Mouse (Mus musculus) embryonic facial prominence, embryonic 15.5 days (tissue): ENCODE data around the gene AC134908.4. TPM values are rescaled to one million over a fixed set of nuclear protein-coding genes. Genes with fewer than 3 reads are reported as not detected.

Source experiments
- ATAC-seq: fragments of 200-750 bp; cut with Nextera tagmentation; 2 replicates; pipeline ENCODE4 v1.8.0; 2017; ENCODE audit warnings: low read depth, moderate TSS enrichment; ENCODE audit not compliant: insufficient number of reproducible peaks, low FRiP score, low TSS enrichment
- H3K27ac ChIP-seq: fragments of 300-500 bp; sonication (generic); replicated peaks from 2 replicates; pipeline ENCODE4 v1.5.1; 2015; ENCODE audit warnings: mild to moderate bottlenecking, inconsistent platforms
- H3K27me3 ChIP-seq: fragments of 300-500 bp; sonication (generic); 2 replicates; pipeline ENCODE4 v1.6.1; 2015; ENCODE audit warnings: inconsistent platforms
- H3K36me3 ChIP-seq: fragments of 300-500 bp; sonication (generic); 2 replicates; pipeline ENCODE4 v1.6.1; 2015; ENCODE audit warnings: mild to moderate bottlenecking, inconsistent platforms
- H3K4me1 ChIP-seq: fragments of 300-500 bp; sonication (generic); 2 replicates; pipeline ENCODE4 v1.6.1; 2015; ENCODE audit warnings: inconsistent platforms
- H3K4me2 ChIP-seq: fragments of 300-500 bp; sonication (generic); replicated peaks from 2 replicates; pipeline ENCODE4 v1.6.1; 2015; ENCODE audit warnings: mild to moderate bottlenecking, inconsistent platforms
- H3K4me3 ChIP-seq: fragments of 300-500 bp; sonication (generic); replicated peaks from 2 replicates; pipeline ENCODE4 v1.5.1; 2015; ENCODE audit warnings: mild to moderate bottlenecking, inconsistent platforms
- H3K9ac ChIP-seq: fragments of 300-500 bp; sonication (generic); 2 replicates; pipeline ENCODE4 v1.6.1; 2015; ENCODE audit warnings: inconsistent platforms
- H3K9me3 ChIP-seq: fragments of 300-500 bp; sonication (generic); replicated peaks from 2 replicates; pipeline ENCODE4 v1.6.1; 2016; ENCODE audit warnings: inconsistent platforms
- WGBS: fragments of 180-500 bp; shearing (Covaris S2); methylation state at CpG from one replicate; pipeline ENCODE4 v1.1.7; 2015; 5-methylcytosine and 5-hydroxymethylcytosine counted together
- polyA plus RNA-seq: library from polyadenylated mRNA; unstranded; fragments of >200 nt; fragmentation: Nextera tagmentation; extraction: Ambion mirVana; gene quantifications from 2 replicates; pipeline ENCODE4 v1.2.1, GENCODE M21; 2015

AC134908.4 gene
- polyA plus RNA-seq, 1 experiment from 2014 or later: not detected

GRCm38 (mm10) chr17:25801029-25801428 lies 5.6 kb upstream of the AC134908.4 start:
- no peak for ATAC-seq
- 5% methylated on average over 6 of the region's 6 CpGs for WGBS
- H3K36me3 ChIP-seq: no peaks in the 10 kb centered on the region
- H3K4me1 ChIP-seq: peaks cover 11% of the 10 kb centered on the region
- H3K27ac ChIP-seq: no peak overlapping the region
- H3K9ac ChIP-seq: no peak overlapping the region
- H3K4me2 ChIP-seq: no peak overlapping the region
- H3K9me3 ChIP-seq: no peaks in the 10 kb centered on the region
- H3K4me3 ChIP-seq: no peak overlapping the region
- peaks cover 8% of the 10 kb centered on the region; the same call in 1 of the 2 replicates for H3K27me3 ChIP-seq

GRCm38 (mm10) chr17:25796951-25797369 lies 1.5 kb upstream of the AC134908.4 start, which contains the start of gene Metrn:
Gene Metrn (minus strand): TSS chr17:25797136.
- Histone ChIP-seq H3K4me1 (peaks cover 31% of the 10 kb centered on the region), H3K36me3 (0 out of 2 replicates have a peak, but pooled peaks cover 3% of the 10 kb centered on the region), H3K27me3 (peaks cover 1% of the 10 kb centered on the region; the same call in 1 of the 2 replicates), H3K9me3 (no peaks in the 10 kb centered on the region), H3K4me3 (peak within 1 kb of the TSS; percentile 66), H3K27ac (no peak within 1 kb of the TSS; the same call in 1 of the 2 replicates), H3K9ac (peak within 1 kb of the TSS; percentile 33), H3K4me2 (peak within 1 kb of the TSS; percentile 89)
- under 1% methylated on average over 35 of the region's 35 CpGs for WGBS
- peak; percentile 87 for ATAC-seq

GRCm38 (mm10) chr17:25796211-25796771 lies 832 bp upstream of the AC134908.4 start:
- H3K36me3 ChIP-seq: 0 out of 2 replicates have a peak, but pooled peaks cover 3% of the 10 kb centered on the region
- H3K4me2 ChIP-seq: peak overlapping the region; percentile 89
- peak overlapping the region; percentile 66 for H3K4me3 ChIP-seq
- WGBS: 1% methylated on average over 37 of the region's 37 CpGs
- peaks cover 38% of the 10 kb centered on the region for H3K4me1 ChIP-seq
- H3K27ac ChIP-seq: no peak overlapping the region; the same call in 1 of the 2 replicates
- peak overlapping the region; percentile 33 for H3K9ac ChIP-seq
- no peak; the same call in 1 of the 2 replicates for ATAC-seq
- no peaks in the 10 kb centered on the region for H3K9me3 ChIP-seq
- no peaks in the 10 kb centered on the region for H3K27me3 ChIP-seq

- Histone ChIP-seq H3K9ac (no peak overlapping the region), H3K4me1 (peaks cover 47% of the 10 kb centered on the region)
- WGBS: 75% methylated on average over 17 of the region's 17 CpGs
These were observed 461 bp downstream of the AC134908.4 start for GRCm38 (mm10) chr17:25794998-25795397.

GRCm38 (mm10) chr17:25794197-25794596 lies 1.3 kb downstream of the AC134908.4 start:
- Histone ChIP-seq H3K4me3 (no peak overlapping the region), H3K9ac (no peak overlapping the region), H3K36me3 (peaks cover 9% of the 10 kb centered on the region; the same call in 1 of the 2 replicates), H3K27ac (no peak overlapping the region), H3K9me3 (no peaks in the 10 kb centered on the region), H3K27me3 (no peaks in the 10 kb centered on the region), H3K4me2 (no peak overlapping the region), H3K4me1 (peaks cover 47% of the 10 kb centered on the region)
- 54% methylated on average over 13 of the region's 13 CpGs for WGBS
- no peak for ATAC-seq

More at GRCm38 (mm10) chr17:25794998-25795397, 461 bp downstream of the AC134908.4 start:
- Histone ChIP-seq H3K9me3 (no peaks in the 10 kb centered on the region), H3K4me2 (peak overlapping the region; percentile 89; the same call in 1 of the 2 replicates), H3K27ac (no peak overlapping the region), H3K4me3 (peak overlapping the region; percentile 66), H3K36me3 (0 out of 2 replicates have a peak, but pooled peaks cover 3% of the 10 kb centered on the region), H3K27me3 (no peaks in the 10 kb centered on the region)
- ATAC-seq: no peak

GRCm38 (mm10) chr17:25792615-25793014 lies 2.8 kb downstream of the AC134908.4 start, which contains the start of gene Fam173a:
Gene Fam173a (minus strand): TSS chr17:25792901.
- H3K4me1 ChIP-seq: peaks cover 46% of the 10 kb centered on the region
- no peaks in the 10 kb centered on the region for H3K9me3 ChIP-seq
- peak within 1 kb of the TSS; percentile 79 for H3K4me3 ChIP-seq
- no peaks in the 10 kb centered on the region for H3K27me3 ChIP-seq
- peak; percentile 59 for ATAC-seq
- peaks cover 18% of the 10 kb centered on the region for H3K36me3 ChIP-seq
- WGBS: 0% methylated on average over 14 of the region's 14 CpGs
- peak within 1 kb of the TSS; percentile 96 for H3K27ac ChIP-seq
- H3K4me2 ChIP-seq: peak within 1 kb of the TSS; percentile 79
- H3K9ac ChIP-seq: peak within 1 kb of the TSS; percentile 75

GRCm38 (mm10) chr17:25791843-25792527 lies 3.5 kb downstream of the AC134908.4 start:
- Histone ChIP-seq H3K27ac (peak overlapping the region; percentile 96), H3K4me1 (peaks cover 40% of the 10 kb centered on the region), H3K9me3 (no peaks in the 10 kb centered on the region), H3K4me3 (peak overlapping the region; percentile 79), H3K9ac (peak overlapping the region; percentile 75), H3K36me3 (peaks cover 19% of the 10 kb centered on the region), H3K27me3 (no peaks in the 10 kb centered on the region), H3K4me2 (peak overlapping the region; percentile 79)
- peak; percentile 59 for ATAC-seq
- under 1% methylated on average over 45 of the region's 45 CpGs for WGBS

GRCm38 (mm10) chr17:25791320-25791842 lies 4.1 kb downstream of the AC134908.4 start:
- 18% methylated on average over 19 of the region's 19 CpGs for WGBS
- no peaks in the 10 kb centered on the region for H3K9me3 ChIP-seq
- peak overlapping the region; percentile 96 for H3K27ac ChIP-seq
- H3K36me3 ChIP-seq: peaks cover 19% of the 10 kb centered on the region
- no peak for ATAC-seq
- H3K27me3 ChIP-seq: no peaks in the 10 kb centered on the region
- H3K4me2 ChIP-seq: peak overlapping the region; percentile 79
- peaks cover 39% of the 10 kb centered on the region for H3K4me1 ChIP-seq
- H3K9ac ChIP-seq: peak overlapping the region; percentile 75
- H3K4me3 ChIP-seq: peak overlapping the region; percentile 79

GRCm38 (mm10) chr17:25786781-25787504 lies 8.5 kb downstream of the AC134908.4 start:
- Histone ChIP-seq H3K9ac (no peak overlapping the region), H3K9me3 (no peaks in the 10 kb centered on the region), H3K4me3 (no peak overlapping the region), H3K27me3 (no peaks in the 10 kb centered on the region), H3K27ac (no peak overlapping the region), H3K4me1 (peaks cover 43% of the 10 kb centered on the region), H3K36me3 (peaks cover 36% of the 10 kb centered on the region), H3K4me2 (no peak overlapping the region)
- no peak for ATAC-seq
- WGBS: 90% methylated on average over 9 of the region's 9 CpGs

GRCm38 (mm10) chr17:25786280-25786679 lies 9.2 kb downstream of the AC134908.4 start, which contains the start of gene Ccdc78:
Gene Ccdc78 (plus strand): TSS chr17:25786580.
- ATAC-seq: no peak
- 80% methylated on average over 3 of the region's 3 CpGs for WGBS
- peaks cover 43% of the 10 kb centered on the region for H3K36me3 ChIP-seq

More at GRCm38 (mm10) chr17:25786280-25786679, 9.2 kb downstream of the AC134908.4 start, which contains the start of gene Ccdc78:
- H3K9me3 ChIP-seq: no peaks in the 10 kb centered on the region
- peak within 1 kb of the TSS; percentile 90 for H3K27ac ChIP-seq
- H3K4me2 ChIP-seq: peak within 1 kb of the TSS; percentile 69
- peaks cover 37% of the 10 kb centered on the region for H3K4me1 ChIP-seq
- H3K27me3 ChIP-seq: no peaks in the 10 kb centered on the region
- H3K9ac ChIP-seq: peak within 1 kb of the TSS; percentile 70
- peak within 1 kb of the TSS; percentile 78 for H3K4me3 ChIP-seq
